Mouse (Mus musculus): Measurements from ENCODE around the gene Pdx1.

Gene Pdx1

GRCm38 (mm10) chr5:147269926-147270672 is at the start of gene Pdx1:
Gene Pdx1, plus strand, starts transcription at chr5:147269959.
- CTCF ChIA-PET: interaction anchor here (0.6 kb wide), 1 partner anchor 367 kb away, joined by 5 read pairs; no protein-coding TSS in a partner anchor

- CTCF ChIA-PET: interaction anchor here (0.6 to 1.3 kb wide), 8 partner anchors 12 to 527 kb away, joined by 3 to 11 read pairs (median 4); no protein-coding TSS in a partner anchor
Measured at GRCm38 (mm10) chr5:147227354-147228112, 42.2 kb upstream of the Pdx1 start.

GRCm38 (mm10) chr5:147235406-147236309 is 34.1 kb upstream of the Pdx1 start:
- CTCF ChIA-PET: interaction anchor here (0.5 to 0.7 kb wide), 2 partner anchors 77 to 1291 kb away, joined by 3 to 6 read pairs; no protein-coding TSS in a partner anchor

GRCm38 (mm10) chr5:147243908-147244307 is 25.9 kb upstream of the Pdx1 start:
- CTCF ChIA-PET: no interaction called here

- CTCF ChIA-PET: no interaction called here
Measured at GRCm38 (mm10) chr5:147260189-147260588, 9.6 kb upstream of the Pdx1 start.

GRCm38 (mm10) chr5:147260778-147261177 is 9.0 kb upstream of the Pdx1 start:
- CTCF ChIA-PET: no interaction called here

GRCm38 (mm10) chr5:147261899-147262541 is 7.7 kb upstream of the Pdx1 start:
- CTCF ChIA-PET: no interaction called here

- CTCF ChIA-PET: no interaction called here
Measured at GRCm38 (mm10) chr5:147263945-147264344, 5.8 kb upstream of the Pdx1 start.

- CTCF ChIA-PET: interaction anchor here (0.6 kb wide), 1 partner anchor 1284 kb away, joined by 3 read pairs; no protein-coding TSS in a partner anchor
Measured at GRCm38 (mm10) chr5:147267434-147267833, 2.3 kb upstream of the Pdx1 start.

- CTCF ChIA-PET: interaction anchor here (0.6 kb wide), 1 partner anchor 538 kb away, joined by 3 read pairs; no protein-coding TSS in a partner anchor
Measured at GRCm38 (mm10) chr5:147268728-147269127, 1.0 kb upstream of the Pdx1 start.

- CTCF ChIA-PET: no interaction called here
Measured at GRCm38 (mm10) chr5:147269371-147269770, 388 bp upstream of the Pdx1 start.

- CTCF ChIA-PET: interaction anchor here (0.5 to 0.6 kb wide), 4 partner anchors 27 to 1151 kb away, joined by 5 to 10 read pairs (median 5); no protein-coding TSS in a partner anchor
Measured at GRCm38 (mm10) chr5:147270673-147271655, 1.2 kb downstream of the Pdx1 start.

GRCm38 (mm10) chr5:147272046-147272807 is 2.5 kb downstream of the Pdx1 start:
- CTCF ChIA-PET: interaction anchor here (0.5 kb wide), 1 partner anchor 591 kb away, joined by 3 read pairs; no protein-coding TSS in a partner anchor

GRCm38 (mm10) chr5:147272808-147273345 is 3.1 kb downstream of the Pdx1 start:
- CTCF ChIA-PET: interaction anchor here (0.5 kb wide), 1 partner anchor 592 kb away, joined by 3 read pairs; no protein-coding TSS in a partner anchor

- CTCF ChIA-PET: no interaction called here
Measured at GRCm38 (mm10) chr5:147274174-147275141, 4.7 kb downstream of the Pdx1 start.

GRCm38 (mm10) chr5:147275761-147276160 is 6.0 kb downstream of the Pdx1 start:
- CTCF ChIA-PET: no interaction called here

All from spleen, embryonic (tissue).